Mouse (Mus musculus): ENCODE measurements around the gene Fads3. TPM values are rescaled to one million over a fixed set of nuclear protein-coding genes. Genes with fewer than 3 reads are reported as not detected.
A peak's percentile ranks its signal among the peaks of the same experiment; 100 is the strongest.

The Fads3 gene
- polyA plus RNA-seq, 1 experiment from 2014 or later: 38.2 TPM

DNA sequence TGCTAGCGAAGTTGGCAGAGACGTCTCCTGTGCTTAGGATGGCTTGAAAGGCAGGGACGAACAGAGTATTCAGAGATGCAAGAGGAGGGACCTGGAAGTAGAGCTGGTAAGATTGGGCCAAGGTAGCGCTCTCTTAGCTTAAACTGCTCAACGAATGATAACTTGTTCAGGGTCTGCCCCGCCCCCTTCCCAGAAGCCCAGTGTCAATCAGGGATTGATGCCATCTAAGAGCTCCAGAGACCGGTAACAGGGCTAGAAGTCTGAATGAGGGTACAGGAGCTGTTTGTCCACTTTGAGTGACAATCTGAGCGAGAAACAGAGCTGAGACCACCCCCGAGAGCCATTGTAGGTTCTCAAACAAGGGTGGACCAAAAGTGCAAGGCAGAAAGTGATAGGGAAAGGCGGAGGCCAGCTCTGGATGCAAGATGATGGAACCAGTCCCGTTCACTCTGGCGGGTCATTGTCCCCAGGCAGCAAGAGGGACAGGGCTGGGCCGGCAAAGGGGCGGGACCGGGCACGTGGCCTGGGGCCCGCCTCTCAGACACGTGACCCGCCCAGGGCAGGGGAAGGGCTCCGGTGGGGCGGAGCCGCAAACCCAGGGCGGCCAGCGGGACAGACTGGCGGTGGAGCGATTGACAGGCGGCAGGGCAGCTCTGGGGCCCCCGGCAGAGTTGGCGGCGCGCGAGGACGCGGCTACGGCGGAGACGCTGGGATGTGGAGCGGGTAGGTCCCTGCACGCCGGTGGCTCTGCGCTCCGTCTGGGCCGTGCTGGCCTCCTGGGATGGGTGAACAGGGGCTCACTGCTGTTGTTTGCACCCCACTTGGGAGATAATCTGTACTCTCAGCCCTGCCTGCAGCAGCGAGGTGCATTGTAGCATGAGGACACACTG lies 23.5 kb upstream of the Fads3 start:
- Histone ChIP-seq H3K4me2 (ENCODE audit: low read length) (peak overlapping the region; percentile 75), H3K27ac (ENCODE audit: low read length) (peak overlapping the region; percentile 23; the same call in 1 of the 2 replicates), H3K4me3 (ENCODE audit: low read depth, low read length) (peak overlapping the region; percentile 65), H3K9ac (ENCODE audit: low read depth, low read length) (peak overlapping the region; percentile 79), H3K9me3 (replicated peaks; ENCODE audit: control insufficient read depth, low read length, poor library complexity, severe bottlenecking) (no peaks in the 10 kb centered on the region), H3K27me3 (ENCODE audit: control insufficient read depth, insufficient read depth, low read depth, low read length) (no peaks in the 10 kb centered on the region), H3K36me3 (ENCODE audit: control insufficient read depth, insufficient read depth, low read length) (no peaks in the 10 kb centered on the region), H3K4me1 (ENCODE audit: control insufficient read depth, insufficient read depth, low read length) (peaks cover 12% of the 10 kb centered on the region)
- peak; percentile 94 for ATAC-seq
- 5% methylated on average over 40 of the region's 44 CpGs for WGBS

DNA sequence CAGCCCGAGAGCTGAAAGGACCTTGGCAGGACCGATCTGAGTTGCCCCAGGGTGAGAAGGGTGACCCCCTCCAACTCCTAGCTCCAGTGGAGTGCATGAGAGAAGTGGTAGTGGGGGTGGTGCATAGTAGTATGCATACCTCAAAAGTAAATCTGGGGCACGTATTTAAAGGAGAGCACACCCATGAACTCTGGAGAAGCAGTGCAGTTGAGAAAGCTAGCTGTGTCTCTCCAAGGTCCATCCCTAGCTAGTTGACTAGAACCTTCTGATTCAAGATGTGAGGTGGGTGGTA lies 22.9 kb upstream of the Fads3 start:
- Histone ChIP-seq H3K36me3 (ENCODE audit: control insufficient read depth, insufficient read depth, low read length) (no peaks in the 10 kb centered on the region), H3K4me1 (ENCODE audit: control insufficient read depth, insufficient read depth, low read length) (peaks cover 12% of the 10 kb centered on the region), H3K4me2 (ENCODE audit: low read length) (peak overlapping the region; percentile 75), H3K27ac (ENCODE audit: low read length) (no peak overlapping the region), H3K9ac (ENCODE audit: low read depth, low read length) (peak overlapping the region; percentile 79), H3K9me3 (replicated peaks; ENCODE audit: control insufficient read depth, low read length, poor library complexity, severe bottlenecking) (no peaks in the 10 kb centered on the region), H3K27me3 (ENCODE audit: control insufficient read depth, insufficient read depth, low read depth, low read length) (no peaks in the 10 kb centered on the region), H3K4me3 (ENCODE audit: low read depth, low read length) (peak overlapping the region; percentile 65)
- ATAC-seq: peak; percentile 5; the same call in 1 of the 2 replicates
- WGBS: 2% methylated on average over 3 of the region's 3 CpGs

DNA sequence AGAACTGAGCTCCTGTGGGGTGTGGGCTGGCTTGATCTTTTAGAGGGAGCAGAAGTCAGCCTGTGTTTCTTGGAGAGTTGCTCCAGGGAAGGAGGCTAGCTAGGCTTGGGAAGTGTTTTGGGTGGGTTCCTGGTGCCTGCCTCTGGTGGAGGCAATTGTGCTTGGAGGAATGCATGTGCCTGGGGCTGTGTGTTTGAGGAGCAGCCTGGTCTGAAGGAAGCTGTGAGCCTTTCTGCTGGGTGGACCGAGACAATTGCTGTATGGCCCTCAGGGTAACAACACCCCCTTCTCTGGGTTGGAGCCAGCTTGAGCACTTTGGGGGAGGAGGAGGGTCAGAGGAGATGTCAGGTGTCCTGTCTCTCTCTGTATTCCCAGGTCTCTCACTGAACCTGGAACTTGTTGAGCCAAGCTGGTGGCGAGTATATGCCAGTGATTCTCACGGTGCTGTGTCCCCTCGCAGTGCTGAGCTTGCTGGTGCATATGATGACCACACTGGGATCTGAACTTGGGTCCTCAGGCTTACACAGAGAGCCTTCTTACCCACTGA lies 22.1 kb upstream of the Fads3 start:
- 73% methylated on average over 4 of the region's 4 CpGs for WGBS
- Histone ChIP-seq H3K9me3 (replicated peaks; ENCODE audit: control insufficient read depth, low read length, poor library complexity, severe bottlenecking) (no peaks in the 10 kb centered on the region), H3K4me2 (ENCODE audit: low read length) (peak overlapping the region; percentile 75), H3K36me3 (ENCODE audit: control insufficient read depth, insufficient read depth, low read length) (no peaks in the 10 kb centered on the region), H3K4me1 (ENCODE audit: control insufficient read depth, insufficient read depth, low read length) (peaks cover 12% of the 10 kb centered on the region), H3K27me3 (ENCODE audit: control insufficient read depth, insufficient read depth, low read depth, low read length) (no peaks in the 10 kb centered on the region), H3K4me3 (ENCODE audit: low read depth, low read length) (peak overlapping the region; percentile 65), H3K27ac (ENCODE audit: low read length) (no peak overlapping the region), H3K9ac (ENCODE audit: low read depth, low read length) (peak overlapping the region; percentile 79)
- ATAC-seq: no peak

DNA sequence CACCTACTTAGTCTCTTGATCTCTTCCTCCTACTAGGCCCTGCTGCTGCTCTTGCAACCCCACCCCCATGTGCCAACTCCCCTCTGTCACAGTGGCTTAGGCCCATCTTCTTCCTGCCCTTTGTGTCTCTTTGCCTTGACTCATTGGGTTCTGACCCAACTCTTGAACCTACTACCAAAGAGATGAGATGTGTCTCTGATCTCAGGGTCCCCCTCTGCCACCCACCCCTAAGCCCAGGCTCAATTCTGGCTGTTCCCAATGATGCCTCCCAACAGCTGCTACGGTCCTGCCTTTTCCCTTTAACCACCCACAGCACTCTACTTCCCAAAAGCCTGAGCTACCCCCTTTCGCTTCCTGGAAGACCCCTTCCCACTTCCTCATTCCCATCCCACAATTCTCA lies 19.4 kb upstream of the Fads3 start:
- no peak overlapping the region for H3K9ac ChIP-seq (ENCODE audit: low read depth, low read length)
- no peak overlapping the region for H3K4me3 ChIP-seq (ENCODE audit: low read depth, low read length)
- H3K4me1 ChIP-seq (ENCODE audit: control insufficient read depth, insufficient read depth, low read length): peaks cover 12% of the 10 kb centered on the region
- H3K36me3 ChIP-seq (ENCODE audit: control insufficient read depth, insufficient read depth, low read length): no peaks in the 10 kb centered on the region
- H3K9me3 ChIP-seq (replicated peaks; ENCODE audit: control insufficient read depth, low read length, poor library complexity, severe bottlenecking): no peaks in the 10 kb centered on the region
- no peak overlapping the region for H3K27ac ChIP-seq (ENCODE audit: low read length)
- H3K27me3 ChIP-seq (ENCODE audit: control insufficient read depth, insufficient read depth, low read depth, low read length): no peaks in the 10 kb centered on the region
- ATAC-seq: no peak
- no peak overlapping the region for H3K4me2 ChIP-seq (ENCODE audit: low read length)
- WGBS: 95% methylated on average over 2 of the region's 2 CpGs

DNA sequence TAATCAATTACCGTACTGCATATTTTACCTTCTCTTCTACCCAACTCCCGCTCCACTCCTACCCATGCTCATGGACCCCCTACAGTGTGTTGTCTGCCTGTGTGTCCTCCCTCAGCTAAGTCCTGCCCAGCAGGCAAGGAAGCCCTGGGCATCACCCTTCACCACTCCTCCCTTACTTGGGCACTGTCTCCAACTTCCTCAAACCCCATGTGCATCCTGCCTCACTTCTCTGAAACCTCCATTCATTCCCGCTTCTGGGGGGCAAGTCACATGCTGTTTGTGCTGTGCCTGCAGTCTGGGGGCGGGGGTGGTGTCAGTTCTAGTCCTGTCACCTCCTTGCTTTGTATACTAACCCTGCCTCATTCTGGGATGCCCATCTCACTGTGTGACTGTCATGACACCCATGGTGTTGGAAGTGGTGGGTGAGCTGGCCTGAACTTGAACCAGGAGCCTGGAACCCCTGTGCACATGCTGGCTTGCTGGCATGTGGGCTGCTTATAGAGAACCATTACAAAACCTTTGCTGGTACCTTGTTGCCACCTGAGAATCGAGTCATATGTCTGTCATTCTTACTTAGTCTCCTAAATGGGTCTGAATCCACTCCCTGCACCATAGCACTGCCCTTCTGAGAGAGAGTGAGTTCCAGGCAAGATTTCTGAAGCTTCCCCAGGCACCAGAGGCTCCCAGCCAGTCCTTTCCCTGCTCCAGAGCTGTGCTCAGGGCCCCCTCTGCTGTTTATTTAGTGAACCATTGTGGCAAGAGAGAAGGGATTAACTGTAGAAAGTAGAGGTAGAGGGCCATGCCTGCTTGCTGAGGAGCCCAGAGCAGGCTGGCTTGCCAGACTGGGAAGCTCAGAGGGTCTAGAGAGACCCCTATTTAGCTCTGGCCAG lies 18.7 kb upstream of the Fads3 start:
- no peaks in the 10 kb centered on the region for H3K36me3 ChIP-seq (ENCODE audit: control insufficient read depth, insufficient read depth, low read length)
- WGBS: 60% methylated on average over 5 of the region's 5 CpGs
- peaks cover 12% of the 10 kb centered on the region for H3K4me1 ChIP-seq (ENCODE audit: control insufficient read depth, insufficient read depth, low read length)
- no peak overlapping the region for H3K4me3 ChIP-seq (ENCODE audit: low read depth, low read length)
- H3K4me2 ChIP-seq (ENCODE audit: low read length): no peak overlapping the region
- H3K9me3 ChIP-seq (replicated peaks; ENCODE audit: control insufficient read depth, low read length, poor library complexity, severe bottlenecking): no peaks in the 10 kb centered on the region
- ATAC-seq: no peak
- no peaks in the 10 kb centered on the region for H3K27me3 ChIP-seq (ENCODE audit: control insufficient read depth, insufficient read depth, low read depth, low read length)
- H3K27ac ChIP-seq (ENCODE audit: low read length): 0 out of 2 replicates have a peak overlapping the region, but pooled peaks have one; percentile 17
- H3K9ac ChIP-seq (ENCODE audit: low read depth, low read length): no peak overlapping the region

DNA sequence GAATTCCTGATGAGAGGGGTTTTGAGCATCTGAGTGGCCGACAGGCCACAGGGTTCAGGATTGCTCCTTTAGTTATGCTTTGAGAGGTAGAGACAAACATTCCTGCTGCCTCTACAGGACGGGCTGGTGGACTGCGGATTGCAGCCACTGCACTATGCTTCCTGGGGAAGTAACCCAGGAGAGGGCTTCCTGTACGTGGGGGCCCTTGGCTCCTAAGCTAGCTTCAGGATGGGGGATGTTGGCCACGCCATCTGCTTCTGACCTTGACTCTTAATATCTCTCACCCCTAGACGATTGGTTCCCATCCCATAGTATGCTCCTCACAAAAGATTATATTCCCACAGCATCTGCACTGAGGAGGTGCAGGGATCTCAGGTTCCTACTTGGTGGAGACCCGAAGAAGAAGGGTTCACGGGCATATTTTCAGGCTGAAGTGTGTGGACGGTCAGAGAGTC lies 18.0 kb upstream of the Fads3 start:
- Histone ChIP-seq H3K4me1 (ENCODE audit: control insufficient read depth, insufficient read depth, low read length) (peaks cover 11% of the 10 kb centered on the region), H3K4me3 (ENCODE audit: low read depth, low read length) (no peak overlapping the region), H3K4me2 (ENCODE audit: low read length) (no peak overlapping the region), H3K9me3 (replicated peaks; ENCODE audit: control insufficient read depth, low read length, poor library complexity, severe bottlenecking) (no peaks in the 10 kb centered on the region), H3K9ac (ENCODE audit: low read depth, low read length) (no peak overlapping the region), H3K27ac (ENCODE audit: low read length) (peak overlapping the region; percentile 17; the same call in 1 of the 2 replicates), H3K36me3 (ENCODE audit: control insufficient read depth, insufficient read depth, low read length) (no peaks in the 10 kb centered on the region), H3K27me3 (ENCODE audit: control insufficient read depth, insufficient read depth, low read depth, low read length) (no peaks in the 10 kb centered on the region)
- no peak for ATAC-seq
- 70% methylated on average over 9 of the region's 9 CpGs for WGBS

DNA sequence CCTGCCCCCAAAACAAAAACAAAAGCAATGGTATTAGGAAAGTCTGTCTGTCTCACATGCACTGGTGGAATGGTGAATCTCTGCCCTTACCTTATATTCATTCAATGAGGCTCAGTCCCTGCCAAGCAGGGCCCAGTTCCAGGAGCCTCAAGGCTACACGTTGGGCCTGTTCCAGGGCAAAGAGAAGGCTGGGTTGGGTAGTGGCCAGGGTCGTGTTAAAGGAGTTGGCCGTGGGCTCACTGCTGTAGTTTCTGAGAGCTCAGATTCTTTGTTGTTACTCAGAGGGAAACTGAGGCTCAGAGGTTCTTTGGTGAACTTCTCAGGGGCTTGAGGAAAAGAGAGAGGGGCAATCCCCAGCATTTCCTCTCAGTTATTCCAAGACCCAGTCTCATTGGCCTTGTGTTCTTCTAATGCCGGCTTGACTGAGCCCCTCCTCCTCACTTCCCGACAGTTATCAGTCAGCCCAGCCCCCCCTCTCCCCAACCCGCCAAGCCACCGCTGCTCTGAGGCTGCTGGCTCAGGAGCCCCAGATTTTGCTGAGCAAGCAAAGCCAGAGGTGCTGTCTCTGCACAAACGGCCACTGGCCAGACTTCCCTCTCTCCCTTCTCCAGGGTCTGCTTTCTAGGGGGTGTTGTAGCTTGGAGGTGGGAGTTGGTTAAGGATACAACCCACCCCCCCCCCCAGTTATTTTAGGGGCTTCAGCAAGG lies 16.0 kb upstream of the Fads3 start:
- peak overlapping the region; percentile 50 for H3K27ac ChIP-seq (ENCODE audit: low read length)
- no peak overlapping the region for H3K4me2 ChIP-seq (ENCODE audit: low read length)

DNA sequence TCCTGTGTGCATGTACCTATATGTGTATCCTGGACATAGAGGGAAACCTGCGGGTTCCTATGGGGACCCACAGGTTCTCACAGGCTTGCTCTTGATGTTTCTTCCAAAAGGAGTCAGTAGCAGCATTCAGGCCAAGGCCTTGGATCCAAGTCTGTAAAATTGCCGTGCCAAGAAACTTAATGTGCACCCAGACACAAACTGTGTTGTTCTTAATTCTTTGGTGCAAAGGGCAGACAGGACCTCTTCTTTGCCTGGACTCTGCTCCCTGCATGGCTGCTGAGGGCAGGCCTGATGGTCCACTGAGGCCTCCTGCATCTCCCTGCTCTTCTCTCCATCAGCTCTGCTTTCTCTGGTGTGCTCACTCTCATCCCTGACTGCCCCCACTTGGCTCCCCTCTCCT lies 11.6 kb upstream of the Fads3 start:
- Histone ChIP-seq H3K36me3 (ENCODE audit: control insufficient read depth, insufficient read depth, low read length) (no peaks in the 10 kb centered on the region), H3K27me3 (ENCODE audit: control insufficient read depth, insufficient read depth, low read depth, low read length) (no peaks in the 10 kb centered on the region), H3K27ac (ENCODE audit: low read length) (no peak overlapping the region), H3K4me2 (ENCODE audit: low read length) (no peak overlapping the region), H3K4me1 (ENCODE audit: control insufficient read depth, insufficient read depth, low read length) (no peaks in the 10 kb centered on the region), H3K9me3 (replicated peaks; ENCODE audit: control insufficient read depth, low read length, poor library complexity, severe bottlenecking) (no peaks in the 10 kb centered on the region), H3K9ac (ENCODE audit: low read depth, low read length) (no peak overlapping the region), H3K4me3 (ENCODE audit: low read depth, low read length) (no peak overlapping the region)
- 94% methylated on average over 2 of the region's 2 CpGs for WGBS
- no peak for ATAC-seq

More for the DNA sequence above, 16.0 kb upstream of the Fads3 start:
- no peaks in the 10 kb centered on the region for H3K4me1 ChIP-seq (ENCODE audit: control insufficient read depth, insufficient read depth, low read length)
- H3K27me3 ChIP-seq (ENCODE audit: control insufficient read depth, insufficient read depth, low read depth, low read length): no peaks in the 10 kb centered on the region
- no peaks in the 10 kb centered on the region for H3K9me3 ChIP-seq (replicated peaks; ENCODE audit: control insufficient read depth, low read length, poor library complexity, severe bottlenecking)
- H3K9ac ChIP-seq (ENCODE audit: low read depth, low read length): no peak overlapping the region
- WGBS: 28% methylated on average over 8 of the region's 8 CpGs
- no peak overlapping the region for H3K4me3 ChIP-seq (ENCODE audit: low read depth, low read length)
- H3K36me3 ChIP-seq (ENCODE audit: control insufficient read depth, insufficient read depth, low read length): no peaks in the 10 kb centered on the region
- ATAC-seq: peak; percentile 61

All from midbrain, embryonic 16.5 days (tissue).